Mouse (Mus musculus) neural tube, postnatal 0 days (tissue): ENCODE data around the gene P2ry10b. TPM values are rescaled to one million over a fixed set of nuclear protein-coding genes. Genes with fewer than 3 reads are reported as not detected.

Experiments used
- polyA plus RNA-seq: library from polyadenylated mRNA; unstranded; fragments of >200 nt; fragmentation: Nextera tagmentation; extraction: Ambion mirVana; gene quantifications from 2 replicates; pipeline ENCODE4 v1.2.1, GENCODE M21; 2015

P2ry10b gene
- polyA plus RNA-seq, result 0.59 and 0.62 TPM in 2 replicates

DNA sequence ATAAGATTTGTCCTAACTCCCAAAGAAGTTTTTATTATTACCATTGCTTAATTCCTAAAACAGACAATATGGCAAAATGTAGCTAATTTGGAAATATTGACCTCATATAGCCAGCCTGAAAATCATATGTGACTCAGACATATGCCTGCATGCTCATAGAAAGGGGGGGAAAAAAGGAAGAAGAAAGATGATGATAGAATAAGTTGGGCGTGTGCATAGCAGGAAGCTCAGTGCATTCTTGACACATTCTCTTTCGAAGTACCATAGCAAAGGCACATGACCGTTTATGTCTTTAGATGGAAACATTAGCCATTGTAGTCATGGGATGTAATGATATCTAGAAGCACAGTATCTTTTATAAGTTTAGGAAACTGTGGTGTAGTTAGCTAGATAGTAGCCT is at the start of gene P2ry10b:
Gene P2ry10b (plus strand): TSS at position 247 of the 400 bp plus-strand sequence.

Other genes starting within 250 kb of the P2ry10b start
- gene Lpar4, start 228.3 kb upstream of the P2ry10b start, polyA plus RNA-seq, result 7.8 and 8.3 TPM in 2 replicates
- not detected in 2 replicates for gene P2ry10, start 60.4 kb upstream of the P2ry10b start, polyA plus RNA-seq
- 0.06 TPM in 1 of 2 replicates, not detected in the other for gene Gpr174, start 107.0 kb downstream of the P2ry10b start, polyA plus RNA-seq